Mouse (Mus musculus) lung, postnatal 14 days (tissue): ENCODE data around the gene Smu1.

ENCODE experiments used
- DNase-seq: peaks from one replicate; pipeline ENCODE4 v3.0.0; 2021

The Smu1 gene

DNA sequence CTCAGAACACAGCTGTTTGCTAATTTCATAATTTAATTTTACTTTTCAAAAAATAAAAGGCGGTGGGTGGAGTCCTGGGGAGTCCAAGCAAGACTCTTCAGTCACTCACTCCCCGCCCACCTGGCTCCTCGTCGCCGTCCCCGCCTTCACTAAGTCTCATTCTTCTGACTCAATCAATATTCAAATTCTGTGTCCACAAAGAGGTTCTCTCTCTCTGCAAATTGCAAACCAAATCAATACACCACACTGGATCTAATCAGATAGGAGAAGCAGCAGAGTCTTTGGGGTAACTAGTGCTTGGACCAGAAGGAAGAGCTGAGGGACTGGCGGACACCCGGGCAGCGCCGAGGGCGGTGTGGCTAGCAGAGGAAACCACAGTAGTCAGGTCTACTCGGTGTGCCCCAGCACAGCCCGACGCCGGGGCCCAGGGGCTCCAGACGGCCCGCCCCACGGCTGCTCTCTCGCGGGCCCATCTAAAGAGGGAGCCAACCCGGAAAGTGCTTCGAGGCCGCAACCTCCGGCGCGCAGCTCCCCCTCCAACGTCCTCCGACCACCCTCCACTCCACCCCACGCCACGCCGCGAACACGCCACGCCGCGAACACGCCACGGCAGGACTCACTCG, 455 bp downstream of the Smu1 start:
- DNase-seq: no peak

GRCm38 (mm10) chr4:40735351-40735750, 22.4 kb downstream of the Smu1 start:
- DNase-seq: no peak

DNA sequence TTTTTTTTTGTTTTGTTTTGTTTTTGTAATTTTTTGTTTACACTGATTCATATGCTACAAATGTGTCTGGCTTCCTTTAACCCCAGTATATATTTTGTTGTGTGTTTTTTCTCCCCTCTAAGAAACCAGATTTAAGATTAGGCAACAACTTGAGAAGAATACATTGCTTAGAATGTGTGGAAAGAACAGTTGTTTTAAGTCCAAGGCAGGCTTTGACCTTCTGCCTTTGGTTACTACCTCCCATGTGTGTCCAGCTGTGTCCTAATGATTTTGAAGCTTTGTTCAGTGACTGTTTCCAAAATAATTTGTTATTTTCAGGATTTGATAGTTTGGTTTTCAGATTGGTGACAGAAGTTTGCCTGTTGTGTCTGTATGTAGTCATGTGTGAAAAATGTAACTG, 26.5 kb downstream of the Smu1 start:
- no peak for DNase-seq

- no peak for DNase-seq
Observed at GRCm38 (mm10) chr4:40727247-40727646, 30.5 kb downstream of the Smu1 start.

- no peak for DNase-seq
Observed at GRCm38 (mm10) chr4:40725554-40725953, 32.2 kb downstream of the Smu1 start.

DNA sequence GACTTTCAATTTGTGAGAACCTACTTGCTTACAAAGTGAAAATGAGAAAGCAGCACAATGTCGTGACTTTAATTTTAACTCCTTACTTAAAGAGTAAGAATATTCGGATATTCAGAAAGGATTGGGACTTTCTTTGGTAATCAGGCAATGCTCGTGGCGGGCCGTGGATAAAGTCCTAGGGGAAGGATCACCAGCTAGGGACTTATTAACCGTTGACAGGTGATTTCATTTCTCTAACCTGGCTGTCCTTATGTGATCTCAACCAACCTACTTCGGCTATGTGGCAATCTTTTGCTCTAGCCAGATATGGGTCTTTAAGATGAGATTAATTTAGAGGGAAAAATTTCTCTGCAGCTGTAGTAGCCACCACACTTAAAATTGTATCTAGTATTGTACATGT, 32.6 kb downstream of the Smu1 start:
- no peak for DNase-seq

DNA sequence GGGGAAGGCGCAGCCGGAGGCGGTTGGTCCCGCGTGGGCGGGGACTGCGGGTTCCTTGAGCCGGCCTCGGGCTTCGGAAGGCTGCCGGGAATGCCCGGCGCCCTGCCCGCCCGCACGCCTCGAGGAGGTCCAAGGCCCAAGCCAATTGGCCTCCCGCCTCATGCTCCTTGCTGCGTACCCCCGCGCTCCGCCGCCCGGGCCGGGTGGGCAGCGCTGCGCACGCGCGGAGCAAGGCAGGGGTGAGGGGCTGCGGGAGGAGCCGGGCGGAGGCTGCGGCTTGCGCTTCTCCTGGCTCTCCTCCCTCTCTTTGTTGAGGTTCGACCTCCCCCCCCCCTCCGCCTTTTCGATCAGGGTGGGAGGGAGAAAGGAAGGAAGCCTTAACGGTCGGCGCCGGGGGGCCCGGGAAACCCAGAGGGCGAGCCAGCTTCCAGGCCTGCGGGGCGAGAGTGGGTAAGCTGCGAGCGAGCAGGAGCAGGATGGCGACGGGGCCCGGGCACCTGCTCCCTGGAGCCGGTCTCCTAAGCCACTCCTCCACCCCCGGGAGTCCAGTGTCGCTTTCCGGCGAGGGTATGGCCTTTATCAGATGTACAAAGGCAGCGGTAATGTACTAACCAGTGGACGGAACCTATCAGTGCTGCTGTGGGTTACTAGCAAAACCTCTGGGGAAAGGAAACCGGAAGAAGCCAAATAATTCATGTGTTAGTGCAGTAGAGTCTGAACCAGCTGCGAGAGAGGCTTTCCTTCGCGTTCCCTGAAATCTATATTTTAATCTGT, 34.8 kb downstream of the Smu1 start:
- peak; percentile 71 for DNase-seq

- peak; percentile 99 for DNase-seq
Observed at GRCm38 (mm10) chr4:40722011-40722666, 35.6 kb downstream of the Smu1 start, which contains the start of gene Dnaja1. Gene Dnaja1 (plus strand): TSS chr4:40722150.

DNA sequence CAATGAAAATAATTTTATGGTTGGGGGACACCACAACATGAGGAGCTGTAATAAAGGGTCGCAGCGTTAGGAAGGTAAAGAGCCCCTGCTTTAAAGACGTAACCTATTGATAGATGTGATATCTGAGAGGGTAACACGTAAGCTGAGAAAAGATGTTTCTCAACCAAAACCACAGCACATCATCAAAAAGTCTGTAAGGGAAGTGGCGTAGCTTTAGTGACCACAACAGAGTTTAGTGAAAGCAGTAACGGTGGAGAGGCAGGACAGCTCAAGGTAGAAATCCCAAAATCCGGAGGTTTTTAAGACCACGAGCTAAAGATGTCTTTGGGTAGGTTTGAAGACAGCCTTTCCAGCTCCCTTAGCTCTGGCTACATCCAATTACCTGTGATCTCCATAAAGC, 36.8 kb downstream of the Smu1 start:
- DNase-seq: no peak

DNA sequence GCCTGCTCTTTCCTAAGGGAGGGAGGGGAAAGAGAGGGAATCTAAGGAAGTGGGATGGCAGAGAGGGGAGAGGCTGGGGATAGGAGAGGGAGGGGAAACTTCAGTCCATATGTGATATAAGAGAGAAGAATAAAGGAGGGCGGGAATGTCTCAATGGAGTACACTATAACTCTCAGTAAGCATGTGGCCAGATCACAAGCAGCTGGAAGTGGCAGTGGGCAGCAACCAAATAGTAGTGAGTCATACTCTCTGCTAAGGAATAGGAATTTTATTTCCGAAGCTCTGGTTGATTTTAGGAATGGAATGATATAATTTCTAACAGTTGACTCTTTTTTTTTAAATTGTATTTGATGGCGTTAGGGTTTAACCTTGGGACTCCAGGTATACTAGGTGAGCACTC, 40.6 kb downstream of the Smu1 start:
- no peak for DNase-seq

GRCm38 (mm10) chr4:40703710-40704275, 53.9 kb downstream of the Smu1 start:
- no peak for DNase-seq

DNA sequence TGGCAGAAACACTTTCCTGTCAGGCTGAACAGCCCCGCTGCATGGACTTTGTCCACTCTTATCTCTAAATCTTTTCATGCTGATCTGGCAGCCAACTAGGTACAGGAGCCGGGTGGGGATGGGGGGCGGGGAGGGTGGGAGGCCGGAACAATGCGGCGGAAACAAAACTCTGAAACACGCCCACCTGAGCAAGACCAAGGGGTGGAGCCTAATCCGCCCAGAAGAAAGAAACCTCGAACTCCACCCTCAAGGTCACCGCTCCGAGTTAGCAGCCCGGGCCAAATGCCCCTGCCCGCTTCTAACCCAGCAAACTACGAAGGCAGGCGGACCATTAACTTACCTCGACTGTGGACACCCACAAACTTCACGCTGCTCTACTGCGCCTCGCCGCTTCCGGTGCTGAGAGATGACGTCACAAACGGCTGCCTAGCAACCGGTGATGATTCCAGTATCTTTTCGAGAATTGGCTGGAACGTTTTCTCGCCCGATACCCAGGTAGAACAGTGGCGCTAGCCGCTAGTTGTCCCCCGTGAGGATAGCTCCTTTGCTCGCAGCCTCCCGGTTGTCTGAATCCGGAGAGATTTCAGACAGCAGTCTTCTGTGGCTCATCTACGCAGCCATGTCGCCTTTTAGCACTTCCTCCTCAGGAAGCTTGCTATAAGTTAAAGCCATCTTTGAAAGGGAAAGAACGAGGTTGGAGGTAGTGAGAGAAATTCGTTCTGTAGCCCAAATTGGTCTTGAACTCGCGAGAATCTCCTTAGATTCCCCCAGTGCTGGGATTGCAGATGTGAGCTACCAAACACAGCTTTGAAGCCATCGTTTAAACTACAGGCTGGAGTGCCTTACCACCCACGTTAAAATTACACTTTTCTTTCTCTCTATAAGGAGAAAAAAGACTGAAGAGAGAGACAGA, 54.7 kb downstream of the Smu1 start, which contains the start of gene Aptx:
TSS of gene Aptx (minus strand) at position 398 of the 913 bp plus-strand sequence.
- peak; percentile 97 for DNase-seq

GRCm38 (mm10) chr4:40701796-40702195, 55.9 kb downstream of the Smu1 start:
- DNase-seq: no peak

- peak; percentile 23 for DNase-seq
Observed at GRCm38 (mm10) chr4:40700216-40700615, 57.5 kb downstream of the Smu1 start.

DNA sequence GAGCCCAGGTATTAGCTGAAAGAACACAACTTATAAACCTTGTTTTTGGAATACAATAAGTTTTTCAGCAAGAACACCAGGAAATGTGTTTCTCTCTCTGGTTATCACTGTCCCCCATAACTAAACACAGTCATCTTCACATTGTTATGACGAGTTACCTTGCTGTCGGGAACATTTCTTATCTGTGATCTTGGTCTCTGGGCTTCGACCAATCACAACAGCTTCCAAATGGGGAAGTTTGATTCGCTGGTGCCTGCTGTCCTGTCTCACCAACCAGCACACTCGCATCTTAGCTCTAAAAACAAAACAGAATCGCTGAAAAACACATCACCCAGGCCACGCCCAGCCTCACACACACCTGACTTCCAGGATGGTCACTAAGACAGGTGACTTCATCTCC, 60.7 kb downstream of the Smu1 start:
- DNase-seq: no peak

- DNase-seq: no peak
Observed at GRCm38 (mm10) chr4:40691100-40691499, 66.6 kb downstream of the Smu1 start.
